Mouse (Mus musculus): ENCODE data around the gene Prep. TPM values are rescaled to one million over a fixed set of nuclear protein-coding genes. Genes with fewer than 3 reads are reported as not detected.

The Prep gene
- polyA plus RNA-seq, 1 experiment = 4.9 TPM

DNA sequence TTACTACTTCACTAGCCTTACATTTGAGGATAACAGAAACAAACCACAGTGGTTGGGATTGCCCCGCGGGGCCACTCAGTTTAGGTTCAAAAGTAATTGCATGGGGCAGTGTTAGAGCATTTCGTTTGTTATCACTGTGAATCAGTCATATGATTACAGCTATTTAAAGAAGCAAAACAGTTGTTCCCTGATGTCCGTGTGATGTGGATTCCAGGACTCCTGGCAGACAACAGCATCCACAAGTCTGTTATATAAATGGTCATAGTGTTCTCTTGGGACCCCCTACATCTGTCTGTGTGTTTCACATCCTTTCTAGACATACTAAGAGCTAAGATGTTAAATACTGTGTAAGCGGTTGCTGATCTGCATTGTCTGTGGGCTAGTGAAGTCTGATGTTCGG is 43.0 kb downstream of the Prep start:
- TF ChIP-seq CTCF (IDR thresholded peaks at IDR 0.05; ENCODE audit: control insufficient read depth, insufficient read depth, low read length) (no peak), POLR2A (IDR thresholded peaks at IDR 0.05; ENCODE audit: borderline replicate concordance, control insufficient read depth, low read depth, low read length) (no peak)
- WGBS = 72% methylated on average over 6 of the region's 6 CpGs
- Histone ChIP-seq H3K4me1 (ENCODE audit: control insufficient read depth, insufficient read depth, low read length) (peaks cover 1% of the 10 kb centered on the region; the same call in 1 of the 2 replicates), H3K27ac (ENCODE audit: control insufficient read depth, insufficient read depth, low read depth, low read length, poor library complexity) (no peak overlapping the region), H3K4me3 (replicated peaks; ENCODE audit: control insufficient read depth, low read depth, low read length) (no peak overlapping the region)

DNA sequence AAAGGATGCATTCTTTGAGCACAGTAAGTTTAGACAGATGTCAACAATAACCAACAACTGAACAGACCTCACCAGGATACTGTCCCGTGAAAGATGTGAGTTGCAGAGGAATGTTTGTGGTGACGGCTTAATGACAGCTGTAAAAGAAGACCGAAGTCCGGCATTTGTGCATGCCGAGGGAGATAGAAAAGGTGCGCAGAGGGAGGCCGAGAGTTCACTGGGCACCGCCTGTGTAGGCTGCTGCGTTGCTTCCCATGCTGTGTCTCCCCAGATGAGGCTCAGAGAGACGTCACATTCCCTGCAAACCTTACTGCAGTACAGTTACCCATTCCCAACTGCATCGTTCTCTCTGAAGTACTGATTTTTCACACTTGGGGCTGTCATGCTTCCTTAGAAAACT is 45.9 kb downstream of the Prep start:
- H3K4me3 ChIP-seq (replicated peaks; ENCODE audit: control insufficient read depth, low read depth, low read length) = no peak overlapping the region
- H3K4me1 ChIP-seq (ENCODE audit: control insufficient read depth, insufficient read depth, low read length) = no peaks in the 10 kb centered on the region; the same call in 1 of the 2 replicates
- TF ChIP-seq CTCF (IDR thresholded peaks at IDR 0.05; ENCODE audit: control insufficient read depth, insufficient read depth, low read length) (no peak), POLR2A (IDR thresholded peaks at IDR 0.05; ENCODE audit: borderline replicate concordance, control insufficient read depth, low read depth, low read length) (no peak)
- H3K27ac ChIP-seq (ENCODE audit: control insufficient read depth, insufficient read depth, low read depth, low read length, poor library complexity) = no peak overlapping the region
- WGBS = 89% methylated on average over 11 of the region's 11 CpGs

DNA sequence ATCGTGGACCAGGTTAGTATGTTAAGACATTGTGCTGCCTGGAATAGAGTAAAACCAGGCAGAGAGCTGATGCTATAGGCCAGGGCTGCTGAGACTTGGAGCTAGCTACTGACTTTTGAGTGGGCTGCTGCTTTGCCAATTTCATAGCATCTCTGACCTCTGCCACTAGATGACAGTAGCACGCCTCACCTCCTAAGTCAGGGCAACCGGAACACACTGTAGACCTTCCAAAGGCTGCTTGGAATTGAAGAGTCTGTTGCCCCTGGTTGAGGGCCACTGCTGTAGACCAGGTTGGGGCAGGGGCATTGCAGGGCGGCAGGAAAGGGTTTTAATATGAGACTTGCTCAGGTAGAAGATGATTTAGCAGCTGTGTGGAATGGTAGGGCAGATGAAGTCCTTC is 47.5 kb downstream of the Prep start:
- 84% methylated on average over 4 of the region's 4 CpGs for WGBS

DNA sequence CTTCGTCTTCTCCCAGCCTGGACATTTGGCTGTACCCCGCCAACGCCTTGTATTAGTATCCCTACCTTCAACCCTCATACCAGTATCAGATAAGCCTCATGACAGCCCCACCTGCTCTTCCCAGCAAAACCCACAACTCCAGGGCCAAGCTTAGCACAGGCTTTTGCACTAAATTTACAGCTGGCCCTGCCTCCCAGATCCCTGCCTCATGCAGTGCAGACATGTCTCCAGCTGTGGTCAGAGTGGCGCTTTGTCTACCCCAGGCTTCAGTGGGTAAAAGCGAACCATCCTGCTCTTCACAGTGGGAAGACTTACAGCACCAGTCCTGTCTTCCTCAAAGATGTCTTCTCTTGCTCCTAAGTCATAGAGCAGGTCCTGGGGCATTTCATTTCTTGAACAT is 49.8 kb downstream of the Prep start:
- WGBS = 84% methylated on average over 5 of the region's 5 CpGs
- H3K4me3 ChIP-seq (replicated peaks; ENCODE audit: control insufficient read depth, low read depth, low read length) = no peak overlapping the region
- no peaks in the 10 kb centered on the region for H3K4me1 ChIP-seq (ENCODE audit: control insufficient read depth, insufficient read depth, low read length)
- no peak for TF ChIP-seq POLR2A (IDR thresholded peaks at IDR 0.05; ENCODE audit: borderline replicate concordance, control insufficient read depth, low read depth, low read length)
- no peak overlapping the region for H3K27ac ChIP-seq (ENCODE audit: control insufficient read depth, insufficient read depth, low read depth, low read length, poor library complexity)

More for the DNA sequence above, 47.5 kb downstream of the Prep start:
- TF ChIP-seq CTCF (IDR thresholded peaks at IDR 0.05; ENCODE audit: control insufficient read depth, insufficient read depth, low read length) (peak; percentile 42; the same call in 1 of the 2 replicates), POLR2A (IDR thresholded peaks at IDR 0.05; ENCODE audit: borderline replicate concordance, control insufficient read depth, low read depth, low read length) (no peak)
- Histone ChIP-seq H3K4me3 (replicated peaks; ENCODE audit: control insufficient read depth, low read depth, low read length) (no peak overlapping the region), H3K27ac (ENCODE audit: control insufficient read depth, insufficient read depth, low read depth, low read length, poor library complexity) (no peak overlapping the region), H3K4me1 (ENCODE audit: control insufficient read depth, insufficient read depth, low read length) (no peaks in the 10 kb centered on the region)

DNA sequence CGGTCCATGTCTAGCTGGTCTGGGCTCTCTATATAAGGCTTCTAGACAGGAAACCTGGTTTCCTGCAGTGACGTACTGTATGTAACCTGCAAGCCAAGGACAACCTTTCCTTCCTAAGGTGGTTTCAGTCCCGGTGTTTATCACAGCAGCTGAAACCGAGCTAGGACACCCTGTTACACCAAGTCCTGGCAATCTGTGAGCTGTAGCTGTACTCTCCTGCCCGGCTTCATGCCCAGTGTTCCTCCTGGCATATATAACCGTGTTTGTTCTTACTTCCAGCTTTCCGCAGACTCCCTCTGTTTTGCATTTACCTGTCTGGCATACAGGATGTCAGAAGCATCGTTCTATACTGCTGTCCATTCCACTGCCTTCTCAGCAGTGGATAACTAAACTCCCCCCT is 51.4 kb downstream of the Prep start:
- no peak overlapping the region for H3K27ac ChIP-seq (ENCODE audit: control insufficient read depth, insufficient read depth, low read depth, low read length, poor library complexity)
- no peaks in the 10 kb centered on the region for H3K4me1 ChIP-seq (ENCODE audit: control insufficient read depth, insufficient read depth, low read length)
- TF ChIP-seq POLR2A (IDR thresholded peaks at IDR 0.05; ENCODE audit: borderline replicate concordance, control insufficient read depth, low read depth, low read length) (no peak), CTCF (IDR thresholded peaks at IDR 0.05; ENCODE audit: control insufficient read depth, insufficient read depth, low read length) (no peak)
- WGBS = 82% methylated on average over 8 of the region's 8 CpGs
- no peak overlapping the region for H3K4me3 ChIP-seq (replicated peaks; ENCODE audit: control insufficient read depth, low read depth, low read length)

DNA sequence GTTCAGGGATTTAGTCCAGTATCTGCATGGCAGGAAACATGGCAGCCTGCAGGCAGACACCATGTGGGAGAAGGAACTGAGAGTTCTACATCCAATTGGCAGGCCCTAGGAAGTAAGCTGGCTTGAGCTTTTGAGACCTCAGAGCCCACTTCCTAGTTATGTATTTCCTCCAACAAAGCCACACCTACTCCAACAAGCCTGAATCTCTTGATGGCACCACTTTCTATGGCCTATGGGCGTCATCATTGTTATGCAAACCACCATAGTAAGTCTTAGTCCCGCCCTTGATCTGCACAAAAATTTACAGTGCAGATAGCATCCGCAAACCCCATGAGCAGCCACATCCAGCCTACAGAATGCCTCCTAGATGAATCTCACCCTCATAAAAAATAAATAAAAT is 54.6 kb downstream of the Prep start:
- Histone ChIP-seq H3K4me1 (ENCODE audit: control insufficient read depth, insufficient read depth, low read length) (no peaks in the 10 kb centered on the region), H3K4me3 (replicated peaks; ENCODE audit: control insufficient read depth, low read depth, low read length) (no peak overlapping the region), H3K27ac (ENCODE audit: control insufficient read depth, insufficient read depth, low read depth, low read length, poor library complexity) (no peak overlapping the region)
- 85% methylated on average over 3 of the region's 3 CpGs for WGBS
- TF ChIP-seq CTCF (IDR thresholded peaks at IDR 0.05; ENCODE audit: control insufficient read depth, insufficient read depth, low read length) = no peak
- no peak for TF ChIP-seq POLR2A (IDR thresholded peaks at IDR 0.05; ENCODE audit: borderline replicate concordance, control insufficient read depth, low read depth, low read length)

DNA sequence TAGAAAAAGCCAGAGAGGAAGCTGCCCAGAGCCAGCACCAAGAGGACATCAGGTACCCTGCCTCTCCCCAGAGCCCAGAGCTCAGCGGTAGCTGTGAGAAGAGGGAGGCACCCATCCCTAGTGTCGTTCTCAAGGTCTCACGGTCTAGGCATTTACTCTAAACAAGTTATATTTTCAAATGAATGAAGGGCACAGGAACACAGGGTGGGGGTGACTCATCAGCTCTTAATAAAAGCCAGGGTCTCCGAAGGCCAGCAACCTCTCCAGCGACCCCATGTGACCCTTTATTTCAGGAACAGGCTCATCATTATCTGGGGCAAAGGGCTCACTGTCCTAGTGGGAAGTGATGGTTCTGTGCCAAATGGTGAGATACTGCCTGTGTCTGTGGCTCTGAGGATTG is 55.5 kb downstream of the Prep start:
- H3K27ac ChIP-seq (ENCODE audit: control insufficient read depth, insufficient read depth, low read depth, low read length, poor library complexity) = no peak overlapping the region
- no peaks in the 10 kb centered on the region for H3K4me1 ChIP-seq (ENCODE audit: control insufficient read depth, insufficient read depth, low read length)
- no peak overlapping the region for H3K4me3 ChIP-seq (replicated peaks; ENCODE audit: control insufficient read depth, low read depth, low read length)
- no peak for TF ChIP-seq CTCF (IDR thresholded peaks at IDR 0.05; ENCODE audit: control insufficient read depth, insufficient read depth, low read length)
- no peak for TF ChIP-seq POLR2A (IDR thresholded peaks at IDR 0.05; ENCODE audit: borderline replicate concordance, control insufficient read depth, low read depth, low read length)
- WGBS = 88% methylated on average over 5 of the region's 5 CpGs

DNA sequence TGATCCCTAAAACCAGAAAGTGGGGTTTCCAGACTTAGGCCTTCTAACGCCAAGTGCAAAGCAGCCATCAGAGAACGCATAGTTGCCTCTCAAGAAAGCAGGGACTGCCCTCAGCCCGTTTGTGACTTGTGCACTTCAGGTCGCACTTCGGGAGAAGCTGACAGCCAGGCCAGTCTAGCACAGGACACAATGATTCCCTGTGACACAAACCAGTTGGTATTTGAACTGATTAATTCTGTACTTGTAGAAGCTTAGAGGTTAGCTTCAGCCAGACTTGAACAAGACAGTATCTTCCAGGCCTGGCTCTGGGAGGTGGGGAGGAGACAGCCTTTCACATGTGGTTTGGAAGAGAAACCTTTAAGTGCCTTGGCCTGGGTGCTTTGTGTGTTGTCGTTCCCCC is 56.0 kb downstream of the Prep start:
- H3K4me3 ChIP-seq (replicated peaks; ENCODE audit: control insufficient read depth, low read depth, low read length) = no peak overlapping the region
- no peak for TF ChIP-seq POLR2A (IDR thresholded peaks at IDR 0.05; ENCODE audit: borderline replicate concordance, control insufficient read depth, low read depth, low read length)
- no peak for TF ChIP-seq CTCF (IDR thresholded peaks at IDR 0.05; ENCODE audit: control insufficient read depth, insufficient read depth, low read length)
- H3K4me1 ChIP-seq (ENCODE audit: control insufficient read depth, insufficient read depth, low read length) = no peaks in the 10 kb centered on the region
- H3K27ac ChIP-seq (ENCODE audit: control insufficient read depth, insufficient read depth, low read depth, low read length, poor library complexity) = no peak overlapping the region
- 78% methylated on average over 6 of the region's 6 CpGs for WGBS

DNA sequence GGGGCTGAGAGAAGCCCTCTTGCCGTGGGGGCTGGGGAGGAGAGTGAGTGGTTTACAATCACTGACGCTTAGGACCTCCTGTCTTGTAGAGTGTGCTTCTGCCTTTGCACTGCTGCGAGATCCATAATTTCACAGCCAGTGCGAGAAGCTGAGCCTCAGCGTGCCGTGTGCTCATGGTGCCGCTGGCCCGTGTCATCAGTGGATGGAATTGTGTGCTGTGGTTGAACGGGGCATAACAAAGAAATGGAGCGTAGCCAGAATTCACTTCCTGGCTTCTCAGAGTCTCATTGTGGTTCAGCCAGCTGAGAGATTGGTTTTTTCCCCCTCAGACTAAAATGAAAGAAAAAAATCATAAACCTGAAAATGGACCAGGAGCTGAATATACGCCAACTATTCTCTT is 62.1 kb downstream of the Prep start:
- WGBS = 29% methylated on average over 11 of the region's 11 CpGs
- peak overlapping the region; percentile 48 for H3K27ac ChIP-seq (ENCODE audit: control insufficient read depth, insufficient read depth, low read depth, low read length, poor library complexity)
- TF ChIP-seq CTCF (IDR thresholded peaks at IDR 0.05; ENCODE audit: control insufficient read depth, insufficient read depth, low read length) (no peak), POLR2A (IDR thresholded peaks at IDR 0.05; ENCODE audit: borderline replicate concordance, control insufficient read depth, low read depth, low read length) (no peak)
- H3K4me3 ChIP-seq (replicated peaks; ENCODE audit: control insufficient read depth, low read depth, low read length) = no peak overlapping the region
- H3K4me1 ChIP-seq (ENCODE audit: control insufficient read depth, insufficient read depth, low read length) = peaks cover 3% of the 10 kb centered on the region

Data from bone marrow, adult 2 months (tissue).